Comparison of ENCODE assay signal across 8 mouse cellular contexts in genomic region chr1:151287451-151287850, GRCm38 (mm10). TPM values are rescaled to one million over a fixed set of nuclear protein-coding genes. Genes with fewer than 3 reads are reported as not detected.
A peak's percentile ranks its signal among the peaks of the same experiment; 100 is the strongest.
DNase-seq lines count a peak whose midpoint lies in the region; ATAC-seq and TF ChIP-seq lines count a peak whose summit lies in the region.

No protein-coding gene starts in this region.

- no peak for TF ChIP-seq POLR2A in small intestine, adult 2 months (IDR thresholded peaks at IDR 0.05; ENCODE audit: low read depth, low read length)

- H3K36me3 ChIP-seq in embryonic facial prominence, embryonic 13.5 days = no peaks in the 10 kb centered on the region
- no peaks in the 10 kb centered on the region for H3K36me3 ChIP-seq in liver, embryonic 13.5 days
- no peaks in the 10 kb centered on the region for H3K36me3 ChIP-seq in small intestine, adult 2 months (ENCODE audit: control insufficient read depth, insufficient read depth, low read length)

- no peaks in the 10 kb centered on the region for H3K9me3 ChIP-seq in embryonic facial prominence, embryonic 13.5 days
- H3K9me3 ChIP-seq in liver, embryonic 13.5 days (replicated peaks) = no peaks in the 10 kb centered on the region

- H3K4me2 ChIP-seq in embryonic facial prominence, embryonic 13.5 days = peak overlapping the region; percentile 30; the same call in 1 of the 2 replicates
- peak overlapping the region; percentile 38 for H3K4me2 ChIP-seq in liver, embryonic 13.5 days

- H3K4me1 ChIP-seq in embryonic facial prominence, embryonic 13.5 days = peaks cover 7% of the 10 kb centered on the region; the same call in 1 of the 2 replicates
- H3K4me1 ChIP-seq in liver, embryonic 13.5 days (replicated peaks) = peaks cover 33% of the 10 kb centered on the region
- peaks cover 11% of the 10 kb centered on the region; the same call in 1 of the 2 replicates for H3K4me1 ChIP-seq in small intestine, adult 2 months (ENCODE audit: control insufficient read depth, insufficient read depth, insufficient read length, low read length)

- no peaks in the 10 kb centered on the region for H3K27me3 ChIP-seq in embryonic facial prominence, embryonic 13.5 days
- no peaks in the 10 kb centered on the region for H3K27me3 ChIP-seq in liver, embryonic 13.5 days
- no peaks in the 10 kb centered on the region for H3K27me3 ChIP-seq in small intestine, adult 2 months (ENCODE audit: control insufficient read depth, insufficient read depth, low read length)

- 36% methylated on average over 12 of the region's 12 CpGs for WGBS in embryonic facial prominence, embryonic 13.5 days
- WGBS in liver, embryonic 13.5 days (ENCODE audit: insufficient replicate concordance) = 14% methylated on average over 12 of the region's 12 CpGs
- WGBS in small intestine, adult 2 months = 68% methylated on average over 12 of the region's 12 CpGs

- no peak overlapping the region for H3K27ac ChIP-seq in embryonic facial prominence, embryonic 13.5 days
- H3K27ac ChIP-seq in liver, embryonic 13.5 days = no peak overlapping the region
- H3K27ac ChIP-seq in small intestine, adult 2 months (ENCODE audit: insufficient read depth, low read depth, low read length) = 0 out of 2 replicates have a peak overlapping the region, but pooled peaks have one; percentile 22

- H3K4me3 ChIP-seq in embryonic facial prominence, embryonic 13.5 days = no peak overlapping the region
- H3K4me3 ChIP-seq in liver, embryonic 13.5 days (replicated peaks) = no peak overlapping the region; the same call in 1 of the 2 replicates
- H3K4me3 ChIP-seq in small intestine, adult 2 months (ENCODE audit: low read depth, low read length) = peak overlapping the region; percentile 22; the same call in 1 of the 2 replicates

- no peak for ATAC-seq in embryonic facial prominence, embryonic 13.5 days (ENCODE audit: insufficient number of reproducible peaks, insufficient read depth, low FRiP score, low TSS enrichment, low read depth)
- peak; percentile 83 for ATAC-seq in inflammation-experienced regulatory T-cells, adult 6 months
- peak; percentile 13; the same call in 1 of the 2 replicates for ATAC-seq in liver, embryonic 13.5 days (ENCODE audit: low read depth)

- no peak overlapping the region; the same call in 1 of the 2 replicates for H3K9ac ChIP-seq in embryonic facial prominence, embryonic 13.5 days
- H3K9ac ChIP-seq in liver, embryonic 13.5 days = no peak overlapping the region

- DNase-seq in gastrocnemius, adult 18-20 months (ENCODE audit: low spot score) = peak; percentile 17
- no peak for DNase-seq in gastrocnemius, adult 8-10 months (ENCODE audit: low spot score in 2 of 2)
- DNase-seq in liver, embryonic 13.5 days = no peak
- DNase-seq in c-Kit-positive CD71-positive TER-119-positive erythroid progenitor cells, embryonic 14.5 days (ENCODE audit: low spot score) = no peak
- DNase-seq in urinary bladder, adult 18-20 months (ENCODE audit: low spot score in 2 of 2) = no peak

- no peak for TF ChIP-seq CTCF in small intestine, adult 2 months (IDR thresholded peaks at IDR 0.05; ENCODE audit: extremely low read depth, insufficient read length, insufficient replicate concordance, low read depth, low read length)

RNA-seq across cellular contexts. Expression of gene Ivns1abp, which starts 56.8 kb away (rescaled TPM):
- 100 to 1,000 TPM; 113 to 161 TPM for total RNA-seq in gastrocnemius, adult 18-20 months (2021)
- total RNA-seq in gastrocnemius, adult 8-10 months (2022) = 100 to 1,000 TPM; 117 to 180 (median 157) TPM
- polyA plus RNA-seq in embryonic facial prominence, embryonic 13.5 days (2015; fragmentation: Nextera tagmentation; extraction: Ambion mirVana) = 411 and 420 TPM in 2 replicates
- 100 to 1,000 TPM; 119 to 141 (median 125) TPM for polyA plus RNA-seq in inflammation-experienced regulatory T-cells, adult 6 months (2017; shearing (Covaris generic))
- polyA plus RNA-seq in liver, embryonic 13.5 days (2015; fragmentation: Nextera tagmentation; extraction: Ambion mirVana) = 86.4 and 112 TPM in 2 replicates
- 14.1 and 37.6 TPM in 2 replicates for polyA plus RNA-seq in small intestine, adult 2 months (2012; rRNA removed)
